Mouse (Mus musculus) neutrophil, adult 65 days (primary cell): Measurements from ENCODE around the gene Prpf3. TPM values are rescaled to one million over a fixed set of nuclear protein-coding genes. Genes with fewer than 3 reads are reported as not detected.

Experiments used
- total RNA-seq: library from RNA; stranded (reverse); gene quantifications from 2 replicates; pipeline ENCODE4 v1.2.4, GENCODE M21; 2023

The Prpf3 gene
- total RNA-seq: 36.7 and 41.4 TPM in 2 replicates

DNA sequence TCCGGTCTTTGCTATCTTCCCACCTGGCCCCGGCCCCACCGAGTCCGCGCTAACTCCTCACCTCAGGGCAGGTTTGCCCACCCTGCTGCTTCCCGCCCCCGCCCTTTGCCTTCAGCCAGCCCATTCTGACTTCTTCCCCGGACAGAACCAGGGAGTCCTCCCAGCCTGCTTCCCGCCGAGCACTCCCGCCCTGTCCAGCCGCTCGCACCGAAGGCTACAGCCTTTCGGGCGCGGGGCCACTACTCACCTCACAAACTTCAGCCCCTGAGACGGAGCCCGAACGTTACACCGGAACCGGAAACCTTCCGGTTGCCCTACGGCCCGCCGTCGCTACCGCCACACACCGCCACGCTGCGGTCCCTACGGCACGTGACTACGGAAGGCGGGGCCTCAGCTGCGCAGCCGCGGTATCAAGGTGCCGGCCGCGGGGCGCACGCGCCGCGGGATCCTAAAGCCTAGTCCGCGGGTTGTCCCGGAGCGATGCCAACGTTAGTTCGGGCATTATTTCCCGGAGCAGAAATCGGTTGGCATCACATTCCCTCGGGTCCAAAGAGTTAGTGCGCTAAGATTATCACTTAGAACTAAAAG lies at the start of gene Prpf3:
TSS of gene Prpf3 (minus strand) at position 384 of the 588 bp plus-strand sequence.

DNA sequence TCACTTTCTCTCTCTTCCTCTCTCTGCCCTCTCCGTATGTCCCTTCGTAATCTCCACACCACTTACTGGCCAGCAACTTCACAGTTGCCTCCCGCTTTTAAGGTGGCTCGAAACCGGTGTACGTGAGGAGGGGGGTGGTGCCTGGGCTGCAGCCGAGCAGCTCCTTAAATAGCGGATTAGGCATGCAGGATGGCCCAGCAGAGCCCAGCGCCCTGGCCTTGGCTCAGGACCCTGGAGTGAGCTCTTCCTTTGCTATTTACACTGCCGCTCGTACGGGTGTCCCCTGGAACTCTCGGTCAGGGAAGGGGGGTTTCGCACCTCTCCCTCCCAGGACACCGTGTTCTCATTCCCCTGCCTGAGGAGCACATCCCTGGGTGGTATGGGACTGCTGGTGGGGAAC lies 48.9 kb upstream of the Prpf3 start, which contains the start of gene Car14:
TSS of gene Car14 (minus strand) at position 124 of the 400 bp plus-strand sequence.

DNA sequence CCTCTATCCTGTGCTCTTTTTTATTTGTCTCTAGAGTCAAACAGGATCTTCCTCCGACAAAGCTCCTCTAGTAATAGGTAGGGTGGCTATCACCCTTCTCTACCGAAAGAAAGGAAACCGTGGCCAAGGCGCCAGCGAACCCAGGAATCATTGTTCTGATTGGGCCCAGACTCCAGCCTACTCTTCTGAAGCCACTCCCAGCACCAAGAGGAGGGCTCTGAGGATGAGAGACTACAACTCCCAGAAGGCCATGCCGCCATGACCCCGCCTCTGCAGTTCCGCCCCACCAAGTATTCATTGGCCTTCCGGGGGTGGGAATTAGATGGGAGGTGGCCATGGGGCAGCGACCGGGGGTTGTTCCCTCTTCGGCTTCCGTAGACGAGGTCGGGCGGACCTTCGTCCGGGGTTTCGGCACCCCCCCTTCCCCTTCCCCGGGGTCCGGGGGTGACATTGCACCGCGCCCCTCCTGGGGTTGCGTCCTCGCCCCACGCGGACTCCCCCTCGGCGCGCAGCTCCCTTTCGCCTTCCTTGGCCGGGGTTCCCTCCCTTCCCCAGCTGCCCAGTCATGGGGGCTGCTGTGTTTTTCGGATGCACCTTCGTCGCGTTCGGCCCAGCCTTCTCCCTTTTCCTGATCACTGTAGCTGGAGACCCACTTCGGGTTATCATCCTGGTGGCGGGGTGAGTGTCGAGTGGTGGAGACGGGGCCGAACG lies 38.1 kb upstream of the Prpf3 start, which contains the start of gene Aph1a:
TSS of gene Aph1a (plus strand) at position 364 of the 711 bp plus-strand sequence.

DNA sequence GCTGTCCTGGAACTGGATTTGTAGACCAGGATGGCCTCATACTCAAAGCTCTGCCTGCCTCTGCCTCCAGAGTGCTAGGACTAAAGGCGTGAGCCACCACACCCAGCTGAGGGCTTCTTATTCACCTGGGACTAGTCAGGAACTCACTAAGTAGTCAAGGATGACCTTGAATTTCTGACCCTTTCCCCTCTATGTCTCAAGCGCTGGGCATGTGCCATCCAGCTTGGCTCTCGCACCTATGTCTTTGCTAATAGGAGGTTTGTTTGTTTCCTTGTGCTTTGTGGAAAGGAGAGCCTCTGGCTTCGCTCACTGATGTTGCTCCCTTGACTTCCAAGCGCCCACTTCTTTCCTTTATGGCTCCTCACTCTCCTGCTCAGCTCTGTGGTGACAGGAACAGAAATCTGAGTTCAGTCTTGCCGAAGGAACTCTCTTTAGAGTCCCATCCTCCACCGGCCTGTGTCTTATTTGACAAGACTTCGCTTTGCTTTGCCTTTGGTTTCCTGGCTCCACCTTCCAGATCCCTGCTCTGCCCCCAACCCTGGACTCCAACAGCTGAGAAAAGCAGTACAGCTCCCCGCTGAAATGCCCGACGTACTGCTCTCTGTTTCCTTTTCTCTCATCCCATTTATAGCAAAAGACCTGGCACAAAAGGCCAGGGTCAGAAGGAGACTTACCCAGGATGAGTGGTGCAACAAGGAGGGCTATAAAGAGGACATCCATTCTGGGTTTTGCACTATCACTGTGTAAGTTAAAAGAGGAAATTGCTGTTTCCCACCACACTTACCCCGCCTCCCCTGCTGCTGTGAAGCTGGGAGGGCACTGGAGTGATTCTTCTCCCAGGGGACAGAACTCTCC lies 35.8 kb upstream of the Prpf3 start, which contains the start of gene BC028528:
TSS of gene BC028528 (minus strand) at position 795 of the 855 bp plus-strand sequence.

DNA sequence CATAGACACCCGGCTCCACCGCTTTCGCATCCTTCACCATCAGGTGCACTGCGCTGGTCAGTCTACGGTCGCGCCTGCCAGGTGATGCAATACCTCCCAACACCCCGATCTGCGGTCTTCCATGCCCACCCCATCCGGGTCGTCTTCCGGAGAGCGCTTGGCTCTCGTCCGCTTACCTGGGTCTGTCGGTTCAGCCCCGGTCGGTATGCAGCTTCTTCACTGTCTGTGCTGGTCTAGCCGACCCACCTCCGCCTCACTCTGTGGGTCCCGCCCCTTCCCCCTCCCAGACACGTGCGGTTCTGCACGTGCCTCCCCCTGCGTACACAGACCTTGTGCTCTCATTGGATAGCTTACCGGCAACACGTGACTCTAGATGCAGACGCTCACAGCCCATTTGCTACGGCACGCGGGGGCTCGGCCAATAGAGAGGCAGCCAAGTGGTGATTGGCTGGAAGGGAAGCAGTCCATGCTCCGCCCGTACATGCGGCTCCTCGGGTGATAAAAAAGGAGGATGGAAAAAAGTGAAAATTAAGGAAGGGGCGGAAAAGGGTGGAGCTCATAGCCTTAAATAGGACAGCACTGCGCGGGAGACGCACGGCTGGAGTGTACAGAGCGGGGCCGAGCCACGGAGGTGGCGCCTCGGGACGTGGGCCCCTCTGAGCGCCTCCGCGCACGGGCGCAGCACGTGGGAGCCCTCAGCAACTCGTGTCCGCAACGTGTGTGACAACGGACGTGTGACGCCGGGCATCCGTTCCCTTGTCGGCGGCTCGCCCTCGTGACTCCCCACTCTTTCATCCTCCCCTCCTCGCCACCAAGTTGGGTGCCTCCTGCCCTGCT lies 26.5 kb upstream of the Prpf3 start, which contains the start of gene Ciart:
TSS of gene Ciart (minus strand) at position 273 of the 837 bp plus-strand sequence.

DNA sequence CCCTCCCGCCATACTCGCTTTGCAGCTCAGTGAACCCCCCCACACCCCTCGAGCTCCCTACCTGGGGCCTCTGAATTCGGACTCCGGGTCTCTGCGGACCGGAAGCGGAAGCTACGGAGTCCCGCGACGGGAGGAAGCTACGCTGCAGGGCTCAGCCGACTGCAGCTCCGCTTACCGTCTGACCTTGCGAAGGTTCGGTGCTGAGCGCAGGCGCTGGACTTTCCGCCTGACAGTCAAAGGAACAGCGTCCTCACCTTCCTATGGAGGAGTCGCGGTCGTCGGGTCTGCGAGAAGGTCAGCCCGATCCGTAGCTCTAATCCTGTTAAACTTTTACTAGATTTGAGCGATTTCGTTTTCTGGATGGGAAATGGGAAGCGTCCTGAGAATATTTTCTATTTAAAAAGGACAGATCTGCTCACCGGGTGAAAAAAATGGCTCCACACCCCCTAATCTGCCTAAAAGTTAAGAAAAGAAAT lies 15.7 kb upstream of the Prpf3 start, which contains the start of gene Mrps21:
TSS of gene Mrps21 (minus strand) at position 128 of the 476 bp plus-strand sequence.

DNA sequence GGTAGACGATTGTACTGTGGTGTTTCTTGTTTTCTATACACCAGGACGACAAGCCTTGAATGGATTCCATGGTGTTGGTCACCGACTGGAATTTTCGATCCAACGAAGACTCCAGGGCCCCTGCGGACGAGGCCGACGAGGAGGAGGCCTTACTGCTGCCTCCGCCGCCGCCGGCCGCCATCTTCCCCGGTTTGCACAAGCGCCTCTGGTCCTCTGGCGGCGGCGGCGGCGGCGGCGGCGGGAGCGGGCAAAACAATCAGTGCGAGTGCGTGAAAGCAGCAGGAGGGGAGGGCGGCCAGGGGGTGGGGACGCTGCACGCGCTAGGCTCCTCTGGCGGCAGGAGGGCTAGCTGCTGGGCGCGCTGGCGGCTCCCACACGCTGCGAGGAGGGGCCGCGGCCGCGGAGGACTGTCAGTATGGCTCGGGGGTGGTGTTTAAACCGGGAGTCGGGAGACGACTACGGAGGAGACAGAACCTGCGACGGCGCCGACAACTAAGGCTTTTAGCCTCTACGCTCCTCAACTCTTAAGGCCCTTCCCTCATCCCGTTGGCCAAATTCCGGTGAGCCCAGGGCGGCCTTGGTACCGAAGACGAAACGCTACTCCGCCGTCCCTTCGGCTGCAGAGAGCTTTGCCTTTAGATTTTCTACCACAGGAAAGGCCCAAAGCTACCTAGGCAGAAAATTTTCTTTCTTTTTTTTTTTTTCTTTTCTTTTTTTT lies 37.0 kb downstream of the Prpf3 start, which contains the start of gene Rprd2:
TSS of gene Rprd2 (minus strand) at position 293 of the 718 bp plus-strand sequence.

Other genes with a start within 250 kb of the Prpf3 start
- 78.0 and 82.9 TPM in 2 replicates for gene Ensa, start 230.9 kb downstream of the Prpf3 start, total RNA-seq
- 918 and 970 TPM in 2 replicates for gene Mcl1, start 197.1 kb downstream of the Prpf3 start, total RNA-seq
- gene Adamtsl4, start 168.0 kb downstream of the Prpf3 start, total RNA-seq: 3.2 and 4.3 TPM in 2 replicates
- gene Ecm1, start 116.3 kb downstream of the Prpf3 start, total RNA-seq: 4.5 and 6.1 TPM in 2 replicates
- 12.0 and 15.1 TPM in 2 replicates for gene Tars2, start 95.7 kb downstream of the Prpf3 start, total RNA-seq
- 48.2 and 51.7 TPM in 2 replicates for gene Rprd2, start 37.0 kb downstream of the Prpf3 start, total RNA-seq
- gene Mrps21, start 15.6 kb upstream of the Prpf3 start, total RNA-seq: 108 and 114 TPM in 2 replicates
- 18.3 and 21.8 TPM in 2 replicates for gene Ciart, start 26.4 kb upstream of the Prpf3 start, total RNA-seq
- gene BC028528, start 36.1 kb upstream of the Prpf3 start, total RNA-seq: 23.6 and 26.7 TPM in 2 replicates
- gene Aph1a, start 38.1 kb upstream of the Prpf3 start, total RNA-seq: 55.4 and 77.4 TPM in 2 replicates
- gene Car14, start 48.8 kb upstream of the Prpf3 start, total RNA-seq: not detected in 2 replicates
- 62.2 and 84.1 TPM in 2 replicates for gene Anp32e, start 73.4 kb upstream of the Prpf3 start, total RNA-seq
- 37.4 and 45.9 TPM in 2 replicates for gene Plekho1, start 140.1 kb upstream of the Prpf3 start, total RNA-seq
- 8.2 and 9.3 TPM in 2 replicates for gene Vps45, start 202.6 kb upstream of the Prpf3 start, total RNA-seq
- 18.5 and 19.1 TPM in 2 replicates for gene Otud7b, start 248.6 kb upstream of the Prpf3 start, total RNA-seq